Mouse (Mus musculus) stomach, postnatal 0 days (tissue): ENCODE data around the gene Mymk. TPM values are rescaled to one million over a fixed set of nuclear protein-coding genes. Genes with fewer than 3 reads are reported as not detected.
A peak's percentile ranks its signal among the peaks of the same experiment; 100 is the strongest.

Experiments used
- ATAC-seq: fragments of 200-750 bp; cut with Nextera tagmentation; 2 replicates; pipeline ENCODE4 v1.8.0; 2017; ENCODE audit not compliant: low FRiP score, low TSS enrichment
- DNase-seq: peaks from one replicate; pipeline ENCODE4 v3.0.0-alpha.2; 2016; ENCODE audit warnings: low spot score
- H3K27ac ChIP-seq: fragments of 300-500 bp; sonication (generic); replicated peaks from 2 replicates; pipeline ENCODE4 v1.5.1; 2014; ENCODE audit warnings: mild to moderate bottlenecking, control low read depth
- H3K27me3 ChIP-seq: fragments of 300-500 bp; sonication (generic); 2 replicates; pipeline ENCODE4 v1.6.1; 2014; ENCODE audit warnings: low read length; ENCODE audit not compliant: control insufficient read depth, insufficient read depth
- H3K36me3 ChIP-seq: fragments of 300-500 bp; sonication (generic); 2 replicates; pipeline ENCODE4 v1.6.1; 2014; ENCODE audit warnings: low read length, mixed read lengths; ENCODE audit not compliant: control insufficient read depth, insufficient read depth
- H3K4me1 ChIP-seq: fragments of 300-500 bp; sonication (generic); replicated peaks from 2 replicates; pipeline ENCODE4 v1.6.1; 2014; ENCODE audit warnings: antibody characterized with exemption; ENCODE audit not compliant: control insufficient read depth, insufficient read depth
- H3K4me2 ChIP-seq: fragments of 300-500 bp; sonication (generic); replicated peaks from 2 replicates; pipeline ENCODE4 v1.6.1; 2014; ENCODE audit warnings: low read depth, mild to moderate bottlenecking, control low read depth, moderate library complexity
- H3K4me3 ChIP-seq: fragments of 300-500 bp; sonication (generic); 2 replicates; pipeline ENCODE4 v1.5.1; 2014; ENCODE audit warnings: low read depth, low read length, control low read depth
- H3K9ac ChIP-seq: fragments of 300-500 bp; sonication (generic); 2 replicates; pipeline ENCODE4 v1.6.1; 2014; ENCODE audit warnings: mild to moderate bottlenecking, low read length, control low read depth, mixed read lengths
- H3K9me3 ChIP-seq: fragments of 300-500 bp; sonication (generic); 2 replicates; pipeline ENCODE4 v1.6.1; 2016; ENCODE audit warnings: low read length; ENCODE audit not compliant: control insufficient read depth
- CTCF ChIP-seq: IDR thresholded peaks from 2 replicates; pipeline ENCODE4 v1.5.1; 2016; ENCODE audit warnings: antibody characterized with exemption, low read depth, mild to moderate bottlenecking, moderate library complexity
- EP300 ChIP-seq: optimal IDR thresholded peaks from 2 replicates; pipeline ENCODE3; 2016; ENCODE audit warnings: antibody characterized with exemption
- WGBS: fragments of 180-500 bp; shearing (Covaris S2); extraction: QIAGEN DNeasy Blood & Tissue Kit; methylation state at CpG from one replicate; pipeline ENCODE4 v1.1.7; 2014; 5-methylcytosine and 5-hydroxymethylcytosine counted together
- polyA plus RNA-seq: library from polyadenylated mRNA; unstranded; fragments of >200 nt; fragmentation: Nextera tagmentation; extraction: Ambion mirVana; gene quantifications from 2 replicates; pipeline ENCODE4 v1.2.1, GENCODE M21; 2015

Gene Mymk
- polyA plus RNA-seq, 1 experiment from 2014 or later, result 0.55 TPM

DNA sequence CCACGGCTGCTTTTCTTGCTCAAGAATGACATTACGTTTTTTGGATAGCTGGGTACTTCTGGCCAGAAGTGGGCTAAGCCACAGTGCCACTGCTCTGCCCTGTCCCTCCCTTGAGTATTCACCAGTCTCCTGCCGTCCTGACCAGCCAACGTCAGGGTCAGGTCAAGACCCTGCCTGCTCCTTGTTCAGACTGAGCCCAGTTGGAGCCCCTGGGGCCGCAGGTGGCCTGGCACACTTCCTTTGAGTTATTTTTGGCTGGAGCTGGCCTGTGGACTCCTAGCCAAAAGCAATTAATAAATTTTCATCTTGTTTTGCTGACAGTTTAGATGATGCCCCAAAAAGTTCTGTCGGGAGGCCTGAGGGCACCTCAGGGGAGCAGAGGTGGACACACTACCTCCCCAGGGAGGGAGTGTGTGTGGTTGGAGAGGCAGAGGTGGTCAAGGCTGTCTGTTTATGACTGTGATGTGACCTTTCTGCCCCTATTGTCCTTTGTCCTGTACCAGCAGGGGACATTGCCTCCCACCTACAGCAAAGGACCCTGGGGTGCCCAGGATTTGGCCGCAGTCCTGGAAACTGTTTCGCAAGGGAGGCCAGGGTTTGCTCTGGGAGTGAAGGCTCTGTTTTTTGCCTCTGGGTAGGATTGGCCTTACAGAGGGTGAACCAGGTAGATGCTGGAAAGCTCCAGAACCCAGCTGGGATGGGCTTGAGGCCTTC is 29.7 kb downstream of the Mymk start:
- no peaks in the 10 kb centered on the region for H3K27me3 ChIP-seq
- no peak overlapping the region for H3K4me2 ChIP-seq
- 67% methylated on average over 8 of the region's 8 CpGs for WGBS
- no peak overlapping the region for H3K4me3 ChIP-seq
- ATAC-seq (no peak), DNase-seq (no peak)
- H3K36me3 ChIP-seq, result no peaks in the 10 kb centered on the region
- H3K9me3 ChIP-seq, result no peaks in the 10 kb centered on the region
- H3K9ac ChIP-seq, result no peak overlapping the region
- no peak overlapping the region for H3K27ac ChIP-seq
- TF ChIP-seq CTCF, result no peak
- no peak for TF ChIP-seq EP300
- no peaks in the 10 kb centered on the region for H3K4me1 ChIP-seq

GRCm38 (mm10) chr2:27039286-27039685 is 32.7 kb downstream of the Mymk start:
- no peak overlapping the region for H3K4me3 ChIP-seq
- DNase-seq (no peak), ATAC-seq (0 out of 2 replicates have a peak, but pooled peaks have one; percentile 22)
- TF ChIP-seq EP300 (no peak), CTCF (peak; percentile 64)
- H3K27ac ChIP-seq, result no peak overlapping the region
- H3K4me1 ChIP-seq, result no peaks in the 10 kb centered on the region
- 0% methylated on average over 1 of the region's 1 CpGs for WGBS
- H3K27me3 ChIP-seq, result no peaks in the 10 kb centered on the region
- H3K36me3 ChIP-seq, result no peaks in the 10 kb centered on the region
- no peaks in the 10 kb centered on the region for H3K9me3 ChIP-seq
- no peak overlapping the region for H3K9ac ChIP-seq
- H3K4me2 ChIP-seq, result no peak overlapping the region

GRCm38 (mm10) chr2:27038596-27038995 is 33.4 kb downstream of the Mymk start:
- ATAC-seq (no peak), DNase-seq (peak; percentile 59)
- 0% methylated on average over 3 of the region's 3 CpGs for WGBS

DNA sequence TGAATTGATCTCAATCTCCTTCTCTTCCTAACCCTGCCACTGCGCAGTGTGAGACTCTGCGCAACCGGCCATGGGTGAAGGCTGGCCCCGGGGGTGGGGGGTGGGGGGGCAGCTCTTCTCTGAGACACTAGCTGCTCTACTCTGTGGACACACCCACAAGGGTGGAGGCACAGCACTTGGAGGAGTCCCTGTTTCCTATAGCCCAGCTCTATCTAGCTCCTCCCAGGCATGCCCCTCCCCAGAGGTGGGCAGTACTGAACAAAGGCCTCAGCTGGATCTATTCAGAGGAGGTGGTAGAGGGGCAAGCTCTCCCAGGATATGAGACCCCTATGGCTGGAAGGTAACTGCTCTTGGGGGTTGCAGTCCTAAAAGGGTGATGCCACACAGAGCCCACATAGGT is 35.0 kb downstream of the Mymk start:
- Histone ChIP-seq H3K4me3 (no peak overlapping the region), H3K27ac (no peak overlapping the region), H3K9ac (no peak overlapping the region), H3K9me3 (no peaks in the 10 kb centered on the region), H3K27me3 (no peaks in the 10 kb centered on the region), H3K4me1 (no peaks in the 10 kb centered on the region), H3K4me2 (no peak overlapping the region), H3K36me3 (no peaks in the 10 kb centered on the region)
- 75% methylated on average over 4 of the region's 4 CpGs for WGBS
- ATAC-seq, result no peak
- TF ChIP-seq CTCF (no peak), EP300 (no peak)
- no peak for DNase-seq

More at GRCm38 (mm10) chr2:27038596-27038995, 33.4 kb downstream of the Mymk start:
- no peak overlapping the region for H3K4me2 ChIP-seq
- TF ChIP-seq EP300, result no peak
- peak; percentile 97 for TF ChIP-seq CTCF
- no peaks in the 10 kb centered on the region for H3K27me3 ChIP-seq
- H3K4me3 ChIP-seq, result no peak overlapping the region
- no peak overlapping the region for H3K27ac ChIP-seq
- H3K36me3 ChIP-seq, result no peaks in the 10 kb centered on the region
- no peaks in the 10 kb centered on the region for H3K9me3 ChIP-seq
- no peak overlapping the region for H3K9ac ChIP-seq
- no peaks in the 10 kb centered on the region for H3K4me1 ChIP-seq

- no peak for TF ChIP-seq CTCF
- WGBS, result 64% methylated on average over 3 of the region's 3 CpGs
Measured at GRCm38 (mm10) chr2:27036003-27036402, 36.0 kb downstream of the Mymk start.

GRCm38 (mm10) chr2:27032361-27032760 is 39.6 kb downstream of the Mymk start:
- no peak for ATAC-seq
- Histone ChIP-seq H3K27me3 (no peaks in the 10 kb centered on the region), H3K4me1 (0 out of 2 replicates have a peak, but pooled peaks cover 2% of the 10 kb centered on the region), H3K27ac (no peak overlapping the region), H3K9me3 (no peaks in the 10 kb centered on the region), H3K4me3 (no peak overlapping the region), H3K36me3 (no peaks in the 10 kb centered on the region), H3K9ac (no peak overlapping the region), H3K4me2 (no peak overlapping the region)
- 49% methylated on average over 2 of the region's 2 CpGs for WGBS
- TF ChIP-seq CTCF (peak; percentile 47), EP300 (no peak)
- no peak for DNase-seq

More at GRCm38 (mm10) chr2:27036003-27036402, 36.0 kb downstream of the Mymk start:
- DNase-seq (peak; percentile 42), ATAC-seq (peak; percentile 48; the same call in 1 of the 2 replicates)
- Histone ChIP-seq H3K36me3 (no peaks in the 10 kb centered on the region), H3K9ac (no peak overlapping the region), H3K27me3 (no peaks in the 10 kb centered on the region), H3K4me3 (no peak overlapping the region), H3K4me2 (no peak overlapping the region), H3K27ac (no peak overlapping the region), H3K9me3 (no peaks in the 10 kb centered on the region), H3K4me1 (no peaks in the 10 kb centered on the region)
